Mouse (Mus musculus) testis, adult 2 months (tissue): Measurements from ENCODE around the gene Angptl1.

Source experiments
- CTCF ChIP-seq: fragments of 200-500 bp; IDR thresholded peaks from 2 replicates; pipeline ENCODE4 v1.5.1; 2012; ENCODE audit warnings: low read depth, mild to moderate bottlenecking, inconsistent platforms, low read length, moderate library complexity; ENCODE audit not compliant: control insufficient read depth, insufficient read depth, insufficient replicate concordance
- POLR2A ChIP-seq: fragments of 200-500 bp; IDR thresholded peaks from 2 replicates; pipeline ENCODE4 v1.6.1; 2012; ENCODE audit warnings: low read depth, mild to moderate bottlenecking, inconsistent platforms, low read length, moderate library complexity; ENCODE audit not compliant: control insufficient read depth

DNA sequence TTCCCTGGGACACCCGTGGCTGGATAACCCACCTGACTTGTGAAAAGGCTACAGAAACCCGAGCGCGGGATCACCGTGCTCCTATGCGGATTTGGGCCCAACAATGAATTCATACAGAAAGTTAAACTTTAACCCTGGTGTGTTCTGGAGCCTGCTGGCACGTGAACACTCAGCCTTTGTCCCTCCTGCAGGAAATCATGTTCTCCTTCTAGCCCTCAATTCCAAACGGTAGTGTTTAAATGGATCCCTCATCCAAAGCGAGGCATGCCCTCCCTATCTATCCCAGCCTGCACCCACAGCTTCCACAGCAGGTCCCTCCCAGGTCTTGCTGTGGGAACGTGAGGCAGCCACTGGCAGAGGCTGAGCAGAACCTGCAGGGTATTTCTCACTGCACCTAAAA lies 30.0 kb upstream of the Angptl1 start:
- no peak for TF ChIP-seq CTCF
- TF ChIP-seq POLR2A, result no peak
